Mouse (Mus musculus): ENCODE results near the gene Zbtb7b. TPM values are rescaled to one million over a fixed set of nuclear protein-coding genes. Genes with fewer than 3 reads are reported as not detected.

Zbtb7b gene
- polyA plus RNA-seq, 1 experiment from 2014 or later = 7.0 TPM

Other genes starting within 250 kb of the Zbtb7b start
- gene Hcn3, start 234.6 kb downstream of the Zbtb7b start, polyA plus RNA-seq (2015; fragmentation: Nextera tagmentation; extraction: Ambion mirVana) = 1.9 and 2.2 TPM in 2 replicates
- gene Clk2, start 230.0 kb downstream of the Zbtb7b start, polyA plus RNA-seq (2015; fragmentation: Nextera tagmentation; extraction: Ambion mirVana) = 23.9 and 25.0 TPM in 2 replicates
- gene Scamp3, start 217.3 kb downstream of the Zbtb7b start, polyA plus RNA-seq (2015; fragmentation: Nextera tagmentation; extraction: Ambion mirVana) = 101 and 115 TPM in 2 replicates
- gene Fam189b, start 211.6 kb downstream of the Zbtb7b start, polyA plus RNA-seq (2015; fragmentation: Nextera tagmentation; extraction: Ambion mirVana) = 31.4 and 34.0 TPM in 2 replicates
- 62.5 and 70.9 TPM in 2 replicates for gene Gba, start 191.8 kb downstream of the Zbtb7b start, polyA plus RNA-seq (2015; fragmentation: Nextera tagmentation; extraction: Ambion mirVana)
- gene Thbs3, start 179.6 kb downstream of the Zbtb7b start, polyA plus RNA-seq (2015; fragmentation: Nextera tagmentation; extraction: Ambion mirVana) = 94.0 and 116 TPM in 2 replicates
- 156 and 180 TPM in 2 replicates for gene Mtx1, start 167.7 kb downstream of the Zbtb7b start, polyA plus RNA-seq (2015; fragmentation: Nextera tagmentation; extraction: Ambion mirVana)
- 0.64 and 0.68 TPM in 2 replicates for gene Muc1, start 165.7 kb downstream of the Zbtb7b start, polyA plus RNA-seq (2015; fragmentation: Nextera tagmentation; extraction: Ambion mirVana)
- 307 and 334 TPM in 2 replicates for gene Krtcap2, start 148.8 kb downstream of the Zbtb7b start, polyA plus RNA-seq (2015; fragmentation: Nextera tagmentation; extraction: Ambion mirVana)
- 4.0 and 4.7 TPM in 2 replicates for gene Trim46, start 148.5 kb downstream of the Zbtb7b start, polyA plus RNA-seq (2015; fragmentation: Nextera tagmentation; extraction: Ambion mirVana)
- gene Dpm3, start 135.4 kb downstream of the Zbtb7b start, polyA plus RNA-seq (2015; fragmentation: Nextera tagmentation; extraction: Ambion mirVana) = 131 and 161 TPM in 2 replicates
- 91.9 and 92.8 TPM in 2 replicates for gene Slc50a1, start 124.2 kb downstream of the Zbtb7b start, polyA plus RNA-seq (2015; fragmentation: Nextera tagmentation; extraction: Ambion mirVana)
- 59.6 and 64.2 TPM in 2 replicates for gene Efna1, start 113.6 kb downstream of the Zbtb7b start, polyA plus RNA-seq (2015; fragmentation: Nextera tagmentation; extraction: Ambion mirVana)
- 57.9 and 59.2 TPM in 2 replicates for gene Efna3, start 71.8 kb downstream of the Zbtb7b start, polyA plus RNA-seq (2015; fragmentation: Nextera tagmentation; extraction: Ambion mirVana)
- gene Efna4, start 56.7 kb downstream of the Zbtb7b start, polyA plus RNA-seq (2015; fragmentation: Nextera tagmentation; extraction: Ambion mirVana) = 30.4 and 34.4 TPM in 2 replicates
- 94.4 and 106 TPM in 2 replicates for gene Adam15, start 44.8 kb downstream of the Zbtb7b start, polyA plus RNA-seq (2015; fragmentation: Nextera tagmentation; extraction: Ambion mirVana)
- gene Dcst2, start 32.8 kb downstream of the Zbtb7b start, polyA plus RNA-seq (2015; fragmentation: Nextera tagmentation; extraction: Ambion mirVana) = 0.20 and 0.23 TPM in 2 replicates
- gene Dcst1, start 29.5 kb downstream of the Zbtb7b start, polyA plus RNA-seq (2015; fragmentation: Nextera tagmentation; extraction: Ambion mirVana) = 0.52 and 0.76 TPM in 2 replicates
- gene Lenep, start 8.0 kb upstream of the Zbtb7b start, polyA plus RNA-seq (2015; fragmentation: Nextera tagmentation; extraction: Ambion mirVana) = not detected in 2 replicates
- 27.1 and 31.0 TPM in 2 replicates for gene Flad1, start 17.1 kb upstream of the Zbtb7b start, polyA plus RNA-seq (2015; fragmentation: Nextera tagmentation; extraction: Ambion mirVana)
- 340 and 365 TPM in 2 replicates for gene Cks1b, start 23.6 kb upstream of the Zbtb7b start, polyA plus RNA-seq (2015; fragmentation: Nextera tagmentation; extraction: Ambion mirVana)
- gene Shc1, start 23.7 kb upstream of the Zbtb7b start, polyA plus RNA-seq (2015; fragmentation: Nextera tagmentation; extraction: Ambion mirVana) = 108 and 112 TPM in 2 replicates
- 37.1 and 43.7 TPM in 2 replicates for gene Pygo2, start 35.4 kb upstream of the Zbtb7b start, polyA plus RNA-seq (2015; fragmentation: Nextera tagmentation; extraction: Ambion mirVana)
- gene Pbxip1, start 41.9 kb upstream of the Zbtb7b start, polyA plus RNA-seq (2015; fragmentation: Nextera tagmentation; extraction: Ambion mirVana) = 33.9 and 51.5 TPM in 2 replicates
- 55.2 and 61.1 TPM in 2 replicates for gene Pmvk, start 59.8 kb upstream of the Zbtb7b start, polyA plus RNA-seq (2015; fragmentation: Nextera tagmentation; extraction: Ambion mirVana)
- 4.7 and 5.4 TPM in 2 replicates for gene Kcnn3, start 125.4 kb upstream of the Zbtb7b start, polyA plus RNA-seq (2015; fragmentation: Nextera tagmentation; extraction: Ambion mirVana)

Data from limb, embryonic 15.5 days (tissue).